Mouse (Mus musculus): ENCODE measurements around the gene Tesc.

DNA sequence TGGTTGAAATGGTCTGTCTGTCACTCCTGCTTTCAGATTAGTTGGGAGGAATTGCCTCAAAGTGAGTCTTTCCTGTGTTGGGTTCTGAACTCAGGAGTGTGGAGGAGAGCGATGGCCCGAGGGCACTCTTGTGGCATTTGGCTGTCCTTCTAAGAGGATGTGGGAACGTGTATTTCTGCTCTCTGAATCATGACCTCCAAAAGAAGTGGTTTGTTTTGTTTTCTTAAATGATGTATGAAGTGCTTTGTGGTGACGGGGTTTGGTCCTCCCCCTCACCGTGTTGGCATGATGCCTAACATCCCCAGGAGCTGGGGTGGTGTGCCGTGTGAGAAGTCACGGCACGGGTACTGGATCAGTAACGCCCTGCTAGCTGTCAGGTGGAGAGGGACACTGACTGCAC lies 39.2 kb upstream of the Tesc start:
- TF ChIP-seq CTCF (IDR thresholded peaks at IDR 0.05; ENCODE audit: borderline replicate concordance, control insufficient read depth, extremely low read depth, insufficient read depth, low read length, poor library complexity) (no peak), POLR2A (IDR thresholded peaks at IDR 0.05; ENCODE audit: control insufficient read depth, extremely low read depth, insufficient read depth, low read length, poor library complexity) (no peak)
